Mouse (Mus musculus) cerebellum, adult (tissue): ENCODE data around the gene Fdps.

Experiments used
- ATAC-seq: cut with Nextera tagmentation; 2 replicates; pipeline ENCODE4 v1.9.2; 2017; ENCODE audit warnings: mild to moderate bottlenecking, moderate library complexity, mixed read lengths; ENCODE audit not compliant: insufficient number of reproducible peaks, low FRiP score, low TSS enrichment

Gene Fdps

GRCm38 (mm10) chr3:89058361-89058760 is 43.4 kb downstream of the Fdps start:
- ATAC-seq, result no peak
